Comparison of ENCODE assay signal across 22 mouse cellular contexts in the genomic region with DNA sequence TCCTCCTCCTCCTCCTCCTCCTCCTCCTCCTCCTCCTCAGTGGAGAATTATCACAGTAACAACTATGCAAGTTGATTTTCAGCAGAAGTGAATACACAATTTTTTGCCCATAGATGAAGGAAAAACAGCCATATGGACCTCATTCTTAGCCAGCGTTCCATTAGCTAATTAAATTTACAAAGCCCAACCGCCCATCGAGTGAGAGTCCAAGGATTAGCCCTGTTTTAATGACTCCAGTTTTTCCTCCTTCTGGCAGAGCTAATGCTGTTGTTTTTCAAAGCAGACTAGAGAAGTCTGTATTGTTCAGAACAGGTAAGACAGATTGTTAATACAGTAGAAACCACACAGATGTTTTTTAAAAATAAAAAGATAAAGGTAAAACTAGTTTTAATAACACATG. TPM values are rescaled to one million over a fixed set of nuclear protein-coding genes. Genes with fewer than 3 reads are reported as not detected.
"Had no signal": no experiment of that assay in that cellular context is flagged by ENCODE, and none has a peak within 500 bp of the region (broad histone marks: within the 10 kb centered on the region; RNA-seq: fewer than 3 reads in every experiment).

No protein-coding gene starts in this region.

- DNase-seq: kidney, postnatal 25 days; layer of hippocampus, adult 9-11 months; liver; liver, embryonic 13.5 days; liver, postnatal 0 days; lung, postnatal 14 days; right cerebral cortex, postnatal 4 days; thymus, adult 2 months; thymus, postnatal 25 days had no signal

- H3K9me3 ChIP-seq: limb, embryonic 12.5 days; liver, embryonic 13.5 days; lung, embryonic 15.5 days; megakaryocyte, embryonic 14.5 days; stomach, embryonic 15.5 days had no signal

- H3K27ac ChIP-seq: limb, embryonic 12.5 days; liver, embryonic 13.5 days; lung, embryonic 15.5 days; macrophage; stomach, embryonic 15.5 days had no signal

- H3K36me3 ChIP-seq: limb, embryonic 12.5 days; liver, embryonic 13.5 days; lung, embryonic 15.5 days; stomach, embryonic 15.5 days had no signal

- H3K4me1 ChIP-seq: limb, embryonic 12.5 days; liver, embryonic 13.5 days; megakaryocyte, embryonic 14.5 days had no signal

- ATAC-seq: liver, postnatal 0 days; midbrain, embryonic 16.5 days had no signal

- H3K9ac ChIP-seq: limb, embryonic 12.5 days; liver, embryonic 13.5 days; liver, postnatal 0 days; lung, embryonic 15.5 days; stomach, embryonic 15.5 days had no signal

- H3K4me3 ChIP-seq: limb, embryonic 12.5 days; liver, embryonic 13.5 days; lung, embryonic 15.5 days; megakaryocyte, embryonic 14.5 days; stomach, embryonic 15.5 days had no signal

- H3K27me3 ChIP-seq: limb, embryonic 12.5 days; liver, embryonic 13.5 days; lung, embryonic 15.5 days; megakaryocyte, embryonic 14.5 days; stomach, embryonic 15.5 days had no signal

- H3K4me2 ChIP-seq: limb, embryonic 12.5 days; liver, embryonic 13.5 days; lung, embryonic 15.5 days; midbrain, embryonic 11.5 days; stomach, embryonic 15.5 days had no signal

RNA-seq across cellular contexts. Expression of a gene that starts 31.8 kb away (rescaled TPM):
- total RNA-seq: left cerebral cortex, postnatal 36 days had no signal
- polyA plus RNA-seq: kidney, embryonic 16.5 days; limb, embryonic 12.5 days; liver, embryonic 13.5 days; liver, postnatal 0 days; lung, embryonic 15.5 days; macrophage; midbrain, embryonic 11.5 days; midbrain, embryonic 16.5 days; neural tube, embryonic 14.5 days; spleen, adult 2 months; stomach, embryonic 15.5 days; testis, adult 2 months; thymus, adult 2 months; urinary bladder, adult 2 months had no signal
